Mouse (Mus musculus) MEL (cell line): ENCODE results near the gene Tkt.

Experiments
- CTCF ChIP-seq, 3 experiments: IDR thresholded peaks in 2 of 3; conservative IDR thresholded peaks in 1 of 3; 2 replicates each; pipeline ENCODE4 v1.5.1; 2011 to 2012; ENCODE audit warnings: low read length in 3 of 3, low read depth in 2 of 3, mild to moderate bottlenecking in 2 of 3, improper control_type of control experiment in 1 of 3, inconsistent platforms in 1 of 3, mixed read lengths in 1 of 3, moderate library complexity in 1 of 3; ENCODE audit not compliant: control insufficient read depth in 1 of 3, insufficient read depth in 1 of 3, poor library complexity in 1 of 3, severe bottlenecking in 1 of 3
- ELF1 ChIP-seq: IDR thresholded peaks from 2 replicates; pipeline ENCODE4 v1.6.1; 2014; ENCODE audit warnings: low read depth, mild to moderate bottlenecking, inconsistent platforms, low read length, improper control_type of control experiment, moderate library complexity
- EP300 ChIP-seq, 2 experiments: IDR thresholded peaks; 2 replicates each; pipeline ENCODE4 v1.6.1; 2011; ENCODE audit warnings: improper control_type of control experiment in 2 of 2, low read length in 2 of 2, low read depth in 1 of 2, mild to moderate bottlenecking in 1 of 2
- HCFC1 ChIP-seq: IDR thresholded peaks from 2 replicates; pipeline ENCODE4 v1.6.1; 2012; ENCODE audit warnings: low read depth, mild to moderate bottlenecking, inconsistent platforms, low read length, improper control_type of control experiment, moderate library complexity
- JUND ChIP-seq: IDR thresholded peaks from 2 replicates; pipeline ENCODE4 v1.6.1; 2011; ENCODE audit warnings: low read depth, mild to moderate bottlenecking, improper control_type of control experiment, low read length
- MAFK ChIP-seq: IDR thresholded peaks from 2 replicates; pipeline ENCODE4 v1.6.1; 2011; ENCODE audit warnings: low read depth, mild to moderate bottlenecking, low read length, improper control_type of control experiment, borderline replicate concordance
- MAX ChIP-seq: IDR thresholded peaks from 2 replicates; pipeline ENCODE4 v1.6.1; 2011; ENCODE audit warnings: low read length, improper control_type of control experiment
- MYC ChIP-seq: IDR thresholded peaks from 2 replicates; pipeline ENCODE4 v1.6.1; 2011; ENCODE audit warnings: low read depth, mild to moderate bottlenecking, low read length, improper control_type of control experiment, moderate library complexity
- NRF1 ChIP-seq: IDR thresholded peaks from 2 replicates; pipeline ENCODE4 v1.6.1; 2014; ENCODE audit warnings: low read depth, mild to moderate bottlenecking, inconsistent platforms, low read length, improper control_type of control experiment, moderate library complexity; ENCODE audit not compliant: poor library complexity, insufficient read depth, severe bottlenecking
- POLR2A ChIP-seq, 2 experiments: IDR thresholded peaks; 2 replicates each; pipeline ENCODE4 v1.6.1; 2011 to 2012; ENCODE audit warnings: low read length in 2 of 2, mild to moderate bottlenecking in 2 of 2, control low read depth in 1 of 2, improper control_type of control experiment in 1 of 2, low read depth in 1 of 2, moderate library complexity in 1 of 2; ENCODE audit not compliant: control insufficient read depth in 1 of 2, insufficient read depth in 1 of 2, poor library complexity in 1 of 2
- POLR2AphosphoS5 ChIP-seq: IDR thresholded peaks from 2 replicates; pipeline ENCODE4 v1.6.1; 2012; ENCODE audit warnings: low read depth, borderline replicate concordance, mild to moderate bottlenecking, inconsistent platforms, low read length, moderate library complexity, mixed read lengths
- RAD21 ChIP-seq: IDR thresholded peaks from 2 replicates; pipeline ENCODE4 v1.6.1; 2011; ENCODE audit warnings: mild to moderate bottlenecking, low read depth, low read length, improper control_type of control experiment
- TBP ChIP-seq: IDR thresholded peaks from 2 replicates; pipeline ENCODE4 v1.8.0; 2011; ENCODE audit warnings: low read depth, low read length, improper control_type of control experiment
- ZC3H11A ChIP-seq: IDR thresholded peaks from 2 replicates; pipeline ENCODE4 v1.6.1; 2012; ENCODE audit warnings: low read depth, mild to moderate bottlenecking, inconsistent platforms, low read length, improper control_type of control experiment

- TF ChIP-seq POLR2AphosphoS5 (no peak), ZC3H11A (no peak), RAD21 (no peak), POLR2A (IDR thresholded peaks at IDR 0.05; ENCODE audit: control insufficient read depth in 1 of 2, insufficient read depth in 1 of 2, low read depth in 1 of 2, low read length in 2 of 2, poor library complexity in 1 of 2) (no peak), MAFK (no peak), EP300 (IDR thresholded peaks at IDR 0.05; ENCODE audit: low read depth in 1 of 2, low read length in 2 of 2) (no peak), JUND (no peak), MYC (no peak), TBP (no peak), CTCF (IDR thresholded peaks at IDR 0.05 in 2 of 3, conservative IDR thresholded peaks at IDR 0.05 in 1 of 3; ENCODE audit: control insufficient read depth in 1 of 3, insufficient read depth in 1 of 3, low read depth in 2 of 3, low read length in 3 of 3, poor library complexity in 1 of 3, severe bottlenecking in 1 of 3) (no peak), MAX (no peak), ELF1 (no peak), HCFC1 (no peak), NRF1 (no peak)
Measured at GRCm38 (mm10) chr14:30586780-30587461, 38.8 kb downstream of the Tkt start.
